Mouse (Mus musculus) Patski (cell line): ENCODE measurements around the gene Arsb. TPM values are rescaled to one million over a fixed set of nuclear protein-coding genes. Genes with fewer than 3 reads are reported as not detected.
"Not testable (repeated sequence)": the region's sequence is repeated elsewhere in the genome, so short reads cannot be mapped to it uniquely, and the experiment has no call there.

Experiments
- ATAC-seq: fragments of 100-300 bp; one replicate; pipeline ENCODE4 v1.8.0; 2021
- CTCF ChIA-PET: fragments of 350-600 bp; sonication (Branson Sonifier 250); formaldehyde crosslinking; loops from one replicate; lab custom pipeline; 2022; ENCODE audit warnings: inconsistent platforms; lab: Charles Lee
- POLR2A ChIA-PET: fragments of 350-600 bp; sonication (Branson Sonifier 250); formaldehyde crosslinking; loops from one replicate; lab custom pipeline; 2022; ENCODE audit warnings: antibody characterized with exemption, inconsistent platforms; lab: Charles Lee
- DNase-seq: peaks from one replicate; pipeline ENCODE4 v3.0.0-alpha.2; 2011; ENCODE audit warnings: low read depth, low spot score
- H3K27me3 ChIP-seq: fragments of 371-371 bp; one replicate; pipeline ENCODE4 v1.5.1; 2021
- CTCF ChIP-seq: fragments of 100-300 bp; IDR thresholded peaks from one replicate; pipeline ENCODE4 v1.5.1; 2021
- in situ Hi-C: fragments of 300-500 bp; cut with MboI; formaldehyde crosslinking; loops from 3 replicates; pipeline ENCODE4 v1.11.1; 2018; ENCODE audit warnings: low pct_unique_long_range_greater_than_20kb, mixed read lengths
- polyA plus RNA-seq: library from polyadenylated mRNA; unstranded; gene quantifications from one replicate; pipeline ENCODE4 v1.2.3, GENCODE M21; 2021

Arsb gene
- polyA plus RNA-seq, 1 experiment from 2014 or later = 82.1 TPM

DNA sequence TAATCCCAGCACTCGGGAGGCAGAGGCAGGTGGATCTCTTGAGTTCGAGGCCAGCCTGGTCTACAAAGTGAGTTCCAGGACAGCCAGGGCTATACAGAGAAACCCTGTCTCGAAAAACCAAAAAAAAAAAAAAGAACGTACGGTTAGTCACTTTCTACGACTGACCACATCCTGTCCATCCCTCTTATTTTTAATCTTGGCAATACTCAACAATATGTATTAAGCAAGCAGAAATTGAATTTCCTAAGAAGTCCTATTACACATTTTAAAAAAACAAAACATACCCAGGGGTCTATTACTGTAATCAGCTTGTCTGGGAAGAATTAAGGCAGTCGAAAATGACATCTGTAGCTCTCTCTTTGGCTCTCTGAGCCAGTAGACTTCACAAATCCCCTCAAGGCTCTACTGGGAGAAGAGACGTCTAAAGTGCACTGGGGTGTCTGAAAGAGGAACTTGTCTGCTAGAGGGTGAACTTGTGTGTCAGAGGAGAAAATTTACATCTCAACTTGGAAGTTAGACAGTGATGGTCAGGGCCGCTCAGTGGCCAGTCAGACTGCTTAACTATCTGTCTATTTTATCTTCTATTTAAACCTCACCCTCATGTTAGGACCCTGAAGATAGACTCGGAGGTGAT lies 205.6 kb downstream of the Arsb start:
- H3K27me3 ChIP-seq = no peaks in the 10 kb centered on the region
- POLR2A ChIA-PET = no interaction called here
- no peak for DNase-seq
- ATAC-seq = no peak
- in situ Hi-C loops = no loop called here
- TF ChIP-seq CTCF = no peak
- CTCF ChIA-PET = interaction anchor here (1.9 kb wide), 1 partner anchor 15 kb away, joined by 5 read pairs; no protein-coding TSS in a partner anchor

DNA sequence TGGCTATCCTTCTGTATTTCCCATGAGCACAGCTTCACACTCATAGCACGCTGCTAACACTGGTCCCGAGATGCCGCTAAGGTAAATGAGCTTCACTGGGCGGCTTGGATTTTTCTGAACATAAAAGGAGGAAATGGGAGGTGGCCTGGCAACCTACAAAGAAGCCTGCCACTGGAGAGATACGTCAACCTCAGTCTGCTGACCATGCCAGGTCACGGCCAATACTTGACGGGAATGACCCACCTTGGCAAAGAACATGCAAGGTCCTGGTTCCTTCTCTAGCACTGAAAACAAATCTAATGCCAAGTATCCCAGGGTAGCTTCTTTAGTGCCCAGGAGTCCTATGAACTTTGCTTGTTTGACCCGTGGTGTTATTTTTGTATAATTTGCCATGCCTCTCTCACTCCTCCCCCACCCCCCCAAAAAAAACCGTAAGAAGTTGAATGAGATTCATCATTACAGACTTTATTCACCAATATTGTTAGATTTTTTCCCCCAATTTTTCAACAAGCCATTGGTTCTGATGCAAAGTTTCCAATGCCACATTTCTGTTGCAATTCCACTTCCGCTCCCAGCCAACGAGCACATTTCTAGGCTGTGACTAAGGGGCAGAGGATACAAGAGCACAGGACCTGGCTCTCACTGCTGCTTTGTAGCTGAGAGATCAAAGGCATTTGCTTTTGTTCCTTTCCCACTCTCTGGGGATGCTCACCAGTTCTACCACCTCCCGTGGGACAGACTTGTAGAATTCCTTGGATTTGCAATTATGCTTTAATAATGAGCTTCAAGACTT lies 207.5 kb downstream of the Arsb start:
- ChIA-PET POLR2A (no interaction called here), CTCF (interaction anchor here (2.1 kb wide), 1 partner anchor 11 kb away, joined by 5 read pairs; no protein-coding TSS in a partner anchor)
- no peak for DNase-seq
- in situ Hi-C loops = no loop called here
- TF ChIP-seq CTCF = no peak
- no peaks in the 10 kb centered on the region for H3K27me3 ChIP-seq
- ATAC-seq = no peak

DNA sequence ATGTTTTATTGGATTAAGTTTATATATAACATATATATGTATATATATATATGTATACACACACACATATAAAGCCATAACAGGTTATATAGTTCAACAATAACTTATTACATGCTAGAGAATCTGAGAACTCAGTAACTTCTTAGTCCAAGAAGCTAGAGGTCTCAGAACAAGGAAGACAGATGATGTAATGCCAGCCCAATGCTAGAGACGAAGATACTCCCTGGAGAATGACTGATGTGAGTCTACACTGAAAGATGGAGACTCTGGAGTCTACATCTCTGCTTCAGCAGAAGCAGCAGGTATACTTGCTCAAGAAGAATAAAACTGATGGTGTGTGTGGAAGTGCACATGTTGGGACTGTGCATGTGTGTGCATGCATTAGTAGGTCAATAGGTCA lies 208.3 kb downstream of the Arsb start:
- H3K27me3 ChIP-seq = no peaks in the 10 kb centered on the region
- ATAC-seq (no peak), DNase-seq (no peak)
- CTCF ChIA-PET = no interaction called here
- no peak for TF ChIP-seq CTCF
- POLR2A ChIA-PET = no interaction called here
- in situ Hi-C loops = no loop called here

DNA sequence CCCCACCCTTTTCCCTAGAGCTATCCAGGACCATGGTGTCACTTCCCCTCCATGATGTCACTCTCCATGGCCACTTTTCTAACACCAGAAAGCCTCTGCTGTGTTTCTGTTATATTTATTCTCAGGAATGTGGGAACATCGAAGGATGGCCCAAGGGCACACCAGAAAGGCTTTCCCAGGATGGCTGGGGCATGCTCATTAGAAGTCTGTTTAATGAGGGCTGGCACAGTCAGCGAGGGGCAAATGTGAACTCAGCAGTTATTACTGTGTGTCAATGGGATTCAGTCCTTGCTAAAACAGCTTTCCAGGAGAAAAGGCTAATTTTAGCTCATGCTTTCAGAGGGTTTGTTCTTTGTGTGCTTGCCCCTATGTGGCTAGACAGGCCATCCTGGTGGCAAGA lies 213.1 kb downstream of the Arsb start:
- in situ Hi-C loops = no loop called here
- H3K27me3 ChIP-seq = no peaks in the 10 kb centered on the region
- ATAC-seq (no peak), DNase-seq (no peak)
- no peak for TF ChIP-seq CTCF
- POLR2A ChIA-PET = no interaction called here
- CTCF ChIA-PET = no interaction called here

DNA sequence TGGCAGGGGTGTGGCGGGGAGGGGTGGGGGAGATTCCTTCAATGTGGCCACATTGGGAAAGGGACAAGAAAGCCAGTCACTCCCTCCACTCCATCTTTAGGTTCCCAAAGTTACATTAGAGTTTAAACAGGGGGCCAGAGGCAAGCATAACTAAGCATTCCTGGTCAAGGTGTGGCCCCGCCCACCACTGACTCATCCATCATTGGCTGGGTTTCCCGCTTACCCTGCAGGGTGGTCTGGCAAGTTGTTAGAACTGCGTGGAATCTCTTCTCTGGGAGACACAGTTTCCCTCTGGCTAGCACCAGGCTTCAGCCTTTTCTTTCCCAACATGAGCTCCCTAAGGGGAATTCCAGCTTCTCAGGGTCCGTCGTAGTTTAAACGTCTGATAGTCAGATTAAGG lies 213.8 kb downstream of the Arsb start:
- ChIA-PET POLR2A (no interaction called here), CTCF (no interaction called here)
- DNase-seq = no peak
- TF ChIP-seq CTCF = no peak
- no peaks in the 10 kb centered on the region for H3K27me3 ChIP-seq
- in situ Hi-C loops = no loop called here
- ATAC-seq = no peak

DNA sequence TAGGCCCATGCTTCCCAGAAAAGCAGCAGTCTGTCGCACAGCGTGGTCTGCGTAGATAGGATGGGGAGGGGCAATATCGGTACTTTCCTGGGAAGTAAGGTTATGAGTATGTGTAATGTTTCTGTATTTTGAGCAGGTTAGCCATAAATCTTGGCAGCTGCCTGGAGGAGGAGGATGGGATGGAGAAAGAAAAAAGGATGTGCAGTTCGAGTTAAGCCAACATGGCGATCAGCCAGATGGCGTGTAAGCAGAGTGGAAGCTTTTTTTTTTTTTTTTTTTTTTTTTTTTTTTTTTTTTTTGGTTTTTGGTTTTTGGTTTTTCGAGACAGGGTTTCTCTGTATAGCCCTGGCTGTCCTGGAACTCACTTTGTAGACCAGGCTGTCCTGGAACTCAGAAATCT lies 214.3 kb downstream of the Arsb start:
- H3K27me3 ChIP-seq, CTCF ChIA-PET, POLR2A ChIA-PET, DNase-seq, in situ Hi-C loops, ATAC-seq: not testable (repeated sequence)

DNA sequence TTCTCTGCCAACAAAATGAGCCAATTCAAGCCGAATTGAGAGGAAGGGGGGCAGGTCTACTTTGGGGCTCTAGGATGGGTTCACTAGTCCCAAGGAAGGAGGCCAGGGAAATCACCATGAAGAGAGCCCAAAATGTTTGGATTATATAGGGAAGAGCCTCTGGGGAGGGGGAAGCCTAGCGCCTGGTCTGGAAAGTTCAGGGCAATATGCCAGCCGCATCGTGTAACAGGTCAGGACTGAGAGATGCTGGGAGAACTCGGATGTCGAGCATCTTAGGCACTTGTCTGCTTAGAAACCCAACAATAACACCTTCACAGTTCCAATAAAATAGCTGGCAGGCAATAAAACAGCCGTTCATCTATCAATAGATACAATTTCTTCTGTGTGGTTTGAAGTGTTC lies 216.2 kb downstream of the Arsb start:
- no peak for ATAC-seq
- in situ Hi-C loops = no loop called here
- ChIA-PET POLR2A (no interaction called here), CTCF (no interaction called here)
- no peak for DNase-seq
- TF ChIP-seq CTCF = no peak
- no peaks in the 10 kb centered on the region for H3K27me3 ChIP-seq

DNA sequence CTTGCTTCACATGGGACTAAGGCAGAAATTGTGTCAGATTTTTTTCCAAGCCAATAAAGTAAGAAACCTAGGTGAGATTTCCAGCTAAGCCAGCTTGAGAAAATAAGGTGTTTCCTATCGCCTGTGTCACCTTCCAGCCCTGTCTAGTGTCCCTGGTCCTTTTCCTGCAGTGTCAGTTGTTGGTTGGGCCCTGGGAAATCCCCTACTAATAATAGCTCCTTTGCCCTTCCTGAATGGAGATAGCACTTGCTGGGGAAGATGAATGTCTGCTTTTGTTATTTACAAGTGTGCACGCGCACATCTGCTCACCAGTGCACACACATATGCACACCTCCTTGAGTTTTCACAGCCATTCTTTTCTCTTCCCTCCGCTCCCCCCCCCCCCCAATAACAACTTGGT lies 217.8 kb downstream of the Arsb start:
- ATAC-seq (no peak), DNase-seq (no peak)
- TF ChIP-seq CTCF = no peak
- ChIA-PET CTCF (interaction anchor here (1.4 kb wide), 1 partner anchor 11 kb away, joined by 5 read pairs; no protein-coding TSS in a partner anchor), POLR2A (no interaction called here)
- no peaks in the 10 kb centered on the region for H3K27me3 ChIP-seq
- in situ Hi-C loops = no loop called here

DNA sequence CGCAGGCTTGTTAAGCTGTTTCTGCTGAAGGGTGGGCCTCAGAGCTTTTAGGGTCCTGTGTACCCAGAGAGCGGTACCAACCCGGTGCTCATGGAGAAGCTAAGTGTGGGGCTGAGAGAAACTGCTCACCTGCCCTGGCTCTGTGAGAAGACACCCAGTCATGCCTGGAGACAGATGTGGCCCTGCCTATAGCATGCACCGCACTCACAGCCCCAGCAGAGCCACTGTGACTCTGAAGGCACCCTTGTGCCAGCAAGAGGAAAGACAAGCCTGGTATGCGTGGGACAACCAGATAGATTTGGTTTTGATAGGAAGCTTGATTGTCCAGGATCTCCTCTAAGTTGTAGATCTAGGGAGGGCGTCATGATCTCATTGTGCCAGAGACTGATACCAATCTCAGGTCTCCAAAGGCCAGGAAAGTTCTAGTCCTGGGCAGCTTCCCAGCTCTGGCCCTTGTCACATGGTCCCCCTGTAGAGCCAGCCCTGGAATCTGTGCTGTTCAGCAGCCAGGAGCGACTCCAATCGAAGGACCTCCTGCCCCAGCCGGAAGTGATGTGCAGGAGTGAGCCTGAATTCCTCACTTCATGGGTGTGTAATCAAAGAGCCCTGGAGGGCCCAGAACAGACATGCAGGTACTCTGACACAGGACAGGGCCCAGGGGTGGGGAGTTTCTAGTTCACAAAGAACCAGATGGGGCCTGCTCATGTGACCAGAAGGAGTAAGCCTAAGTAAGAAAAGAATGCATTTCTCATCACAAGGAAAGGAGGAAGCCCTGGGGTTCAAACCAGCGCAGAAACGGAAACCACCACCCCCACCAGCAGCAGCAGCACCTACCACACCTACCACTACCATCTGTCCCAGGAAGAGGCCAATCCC lies 218.5 kb downstream of the Arsb start:
- TF ChIP-seq CTCF = no peak
- DNase-seq (no peak), ATAC-seq (no peak)
- ChIA-PET CTCF (interaction anchor here (1.4 kb wide), 1 partner anchor 12 kb away, joined by 5 read pairs; no protein-coding TSS in a partner anchor), POLR2A (no interaction called here)
- H3K27me3 ChIP-seq = no peaks in the 10 kb centered on the region
- in situ Hi-C loops = loop anchor here (10.0 kb wide), 1 partner anchor 165 kb away; no protein-coding TSS in a partner anchor

DNA sequence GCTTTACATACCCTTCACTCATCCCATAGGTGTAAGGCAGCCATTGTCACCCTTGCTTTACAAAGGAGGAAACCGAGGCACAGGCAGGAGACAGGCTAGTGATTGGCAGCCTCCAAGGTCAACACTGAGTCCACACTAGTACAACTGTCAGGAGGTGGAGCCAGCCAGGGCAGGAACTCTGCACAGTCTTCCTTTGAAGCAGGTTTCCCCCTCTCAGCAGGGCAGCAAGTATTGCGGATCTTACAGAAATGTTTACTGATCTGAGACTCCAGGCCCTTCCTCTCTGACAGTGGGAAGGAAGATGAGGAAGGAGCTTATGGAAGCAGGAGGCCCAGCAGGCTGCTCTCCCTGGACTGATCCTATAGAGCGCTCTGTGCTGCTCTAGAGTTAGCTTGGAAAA lies 219.4 kb downstream of the Arsb start:
- in situ Hi-C loops = loop anchor here (10.0 kb wide), 1 partner anchor 166 kb away; no protein-coding TSS in a partner anchor
- DNase-seq (no peak), ATAC-seq (no peak)
- no peak for TF ChIP-seq CTCF
- CTCF ChIA-PET = no interaction called here
- no peaks in the 10 kb centered on the region for H3K27me3 ChIP-seq
- POLR2A ChIA-PET = interaction anchor here (1.0 kb wide), 1 partner anchor 71 kb away, joined by 3 read pairs; no protein-coding TSS in a partner anchor
